Mouse (Mus musculus) small intestine, adult 2 months (tissue): ENCODE data around the gene Zbed4.

ENCODE experiments used
- CTCF ChIP-seq: fragments of 200-500 bp; IDR thresholded peaks from 2 replicates; pipeline ENCODE4 v1.5.1; 2012; ENCODE audit warnings: low read depth, mild to moderate bottlenecking, control low read depth, inconsistent platforms, low read length, moderate library complexity, mixed read lengths; ENCODE audit not compliant: insufficient replicate concordance, insufficient read length; ENCODE audit errors: extremely low read depth
- POLR2A ChIP-seq: fragments of 200-500 bp; IDR thresholded peaks from 2 replicates; pipeline ENCODE4 v1.6.1; 2012; ENCODE audit warnings: low read depth, mild to moderate bottlenecking, control low read depth, inconsistent platforms, low read length, moderate library complexity

- TF ChIP-seq POLR2A (no peak), CTCF (no peak)
These were observed 48.5 kb downstream of the Zbed4 start for GRCm38 (mm10) chr15:88799950-88800371.
